26 mouse cellular contexts compared by ENCODE assay signal in genomic region chr13:21250074-21250681, GRCm38 (mm10). TPM values are rescaled to one million over a fixed set of nuclear protein-coding genes. Genes with fewer than 3 reads are reported as not detected.
A peak's percentile ranks its signal among the peaks of the same experiment; 100 is the strongest.
DNase-seq lines count a peak whose midpoint lies in the region; ATAC-seq and TF ChIP-seq lines count a peak whose summit lies in the region.
"Had no signal": no experiment of that assay in that cellular context is flagged by ENCODE, and none has a peak within 500 bp of the region (broad histone marks: within the 10 kb centered on the region; RNA-seq: fewer than 3 reads in every experiment).

No protein-coding gene starts in this region.

- H3K27me3 ChIP-seq in limb, embryonic 11.5 days (ENCODE audit: control insufficient read depth, insufficient read depth, low read length), result no peaks in the 10 kb centered on the region
- 0 out of 2 replicates have a peak, but pooled peaks cover 4% of the 10 kb centered on the region for H3K27me3 ChIP-seq in limb, embryonic 10.5 days (ENCODE audit: low read depth, poor library complexity, severe bottlenecking)
- no peaks in the 10 kb centered on the region for H3K27me3 ChIP-seq in MEL (ENCODE audit: control insufficient read depth in 1 of 2, insufficient read depth in 2 of 2, low read length in 2 of 2)
- peaks cover 10% of the 10 kb centered on the region for H3K27me3 ChIP-seq in embryonic facial prominence, embryonic 10.5 days (replicated peaks; ENCODE audit: low read depth, poor library complexity, severe bottlenecking)
- H3K27me3 ChIP-seq: forebrain, embryonic 15.5 days had no signal

- no peaks in the 10 kb centered on the region for H3K36me3 ChIP-seq in limb, embryonic 11.5 days (ENCODE audit: control insufficient read depth, insufficient read depth, low read length)
- no peaks in the 10 kb centered on the region for H3K36me3 ChIP-seq in limb, embryonic 10.5 days
- H3K36me3 ChIP-seq in MEL (ENCODE audit: control insufficient read depth in 1 of 2, insufficient read depth in 2 of 2, low read length in 2 of 2), result peaks cover 0 to 9% of the 10 kb centered on the region in 2 experiments; a peak in 2 of 4 replicates
- H3K36me3 ChIP-seq in embryonic facial prominence, embryonic 10.5 days (replicated peaks), result no peaks in the 10 kb centered on the region
- H3K36me3 ChIP-seq: forebrain, embryonic 15.5 days; hindbrain, embryonic 15.5 days; liver, embryonic 15.5 days; midbrain, embryonic 10.5 days had no signal

- no peak for TF ChIP-seq POLR2A in MEL (IDR thresholded peaks at IDR 0.05; ENCODE audit: control insufficient read depth in 1 of 2, insufficient read depth in 1 of 2, low read depth in 1 of 2, low read length in 2 of 2, poor library complexity in 1 of 2)

- no peaks in the 10 kb centered on the region for H3K9me3 ChIP-seq in limb, embryonic 11.5 days (ENCODE audit: control insufficient read depth, low read length)
- H3K9me3 ChIP-seq in limb, embryonic 10.5 days (replicated peaks), result no peaks in the 10 kb centered on the region
- no peaks in the 10 kb centered on the region for H3K9me3 ChIP-seq in MEL (replicated peaks; ENCODE audit: insufficient read depth, low read length)
- H3K9me3 ChIP-seq in embryonic facial prominence, embryonic 10.5 days, result no peaks in the 10 kb centered on the region
- H3K9me3 ChIP-seq: forebrain, embryonic 15.5 days; hindbrain, embryonic 15.5 days; liver, embryonic 15.5 days; midbrain, embryonic 10.5 days had no signal

- no peak overlapping the region for H3K4me2 ChIP-seq in limb, embryonic 11.5 days (ENCODE audit: low read depth, severe bottlenecking)
- H3K4me2 ChIP-seq: forebrain, embryonic 15.5 days; hindbrain, embryonic 15.5 days; liver, embryonic 15.5 days had no signal

- peak; percentile 46 for DNase-seq in limb, embryonic 11.5 days (ENCODE audit: low spot score)
- no peak for DNase-seq in limb, embryonic 10.5 days (ENCODE audit: low spot score)
- DNase-seq in MEL (ENCODE audit: low read depth, low spot score), result peak; percentile 91
- DNase-seq in embryonic facial prominence, embryonic 10.5 days (ENCODE audit: low spot score), result peak; percentile 44
- DNase-seq in neural tube, embryonic 10.5 days (ENCODE audit: extremely low spot score, low spot score), result no peak
- no peak for DNase-seq in lung, postnatal 14 days
- no peak for DNase-seq in kidney, adult 11 months
- DNase-seq: adrenal gland, postnatal 25 days; cerebellum, adult 18-20 months; heart, adult 18-20 months; layer of hippocampus, postnatal 36 days; retina, postnatal 1 day; thymus, postnatal 36 days had no signal

- ATAC-seq in limb, embryonic 11.5 days (ENCODE audit: insufficient number of reproducible peaks, low FRiP score, low TSS enrichment, low read depth), result no peak
- ATAC-seq: forebrain, embryonic 15.5 days; intestine, embryonic 16.5 days had no signal

- H3K79me2 ChIP-seq in MEL (ENCODE audit: control insufficient read depth, insufficient read depth, low read length, poor library complexity), result no peaks in the 10 kb centered on the region

- TF ChIP-seq EP300 in MEL (IDR thresholded peaks at IDR 0.05; ENCODE audit: low read depth in 1 of 2, low read length in 2 of 2), result no peak

- no peak for TF ChIP-seq CTCF in MEL (IDR thresholded peaks at IDR 0.05 in 2 of 3, conservative IDR thresholded peaks at IDR 0.05 in 1 of 3; ENCODE audit: control insufficient read depth in 1 of 3, insufficient read depth in 1 of 3, low read depth in 2 of 3, low read length in 3 of 3, poor library complexity in 1 of 3, severe bottlenecking in 1 of 3)

- no peaks in the 10 kb centered on the region; the same call in 1 of the 2 replicates for H3K4me1 ChIP-seq in limb, embryonic 11.5 days (ENCODE audit: control insufficient read depth, insufficient read depth, low read length)
- H3K4me1 ChIP-seq in limb, embryonic 10.5 days, result no peaks in the 10 kb centered on the region
- peaks cover 0 to 10% of the 10 kb centered on the region in 2 experiments; a peak in 2 of 4 replicates for H3K4me1 ChIP-seq in MEL (ENCODE audit: control insufficient read depth in 1 of 2, insufficient read depth in 2 of 2, low read length in 2 of 2)
- peaks cover 7% of the 10 kb centered on the region; the same call in 1 of the 2 replicates for H3K4me1 ChIP-seq in embryonic facial prominence, embryonic 10.5 days

- no peak overlapping the region for H3K9ac ChIP-seq in limb, embryonic 11.5 days (ENCODE audit: low read length)
- peak overlapping the region; percentile 54 for H3K9ac ChIP-seq in MEL (ENCODE audit: control insufficient read depth, low read depth, low read length, poor library complexity, severe bottlenecking)
- H3K9ac ChIP-seq: forebrain, embryonic 15.5 days; hindbrain, embryonic 15.5 days; liver, embryonic 15.5 days had no signal

- H3K4me3 ChIP-seq in limb, embryonic 11.5 days (ENCODE audit: low read depth, low read length), result no peak overlapping the region
- H3K4me3 ChIP-seq in limb, embryonic 10.5 days, result no peak overlapping the region
- H3K4me3 ChIP-seq in MEL (ENCODE audit: control insufficient read depth in 1 of 2, insufficient read depth in 1 of 2, low read depth in 2 of 2, low read length in 2 of 2), result peak overlapping the region; percentile 7 to 48
- H3K4me3 ChIP-seq in embryonic facial prominence, embryonic 10.5 days, result no peak overlapping the region
- H3K4me3 ChIP-seq: forebrain, embryonic 15.5 days; hindbrain, embryonic 15.5 days; liver, embryonic 15.5 days had no signal

- 37% methylated on average over 9 of the region's 9 CpGs for WGBS in limb, embryonic 11.5 days
- 29% methylated on average over 9 of the region's 9 CpGs for WGBS in limb, embryonic 10.5 days
- WGBS in embryonic facial prominence, embryonic 10.5 days, result 25% methylated on average over 9 of the region's 9 CpGs

- no peak overlapping the region for H3K27ac ChIP-seq in limb, embryonic 11.5 days (replicated peaks; ENCODE audit: low read depth, low read length)
- H3K27ac ChIP-seq in limb, embryonic 10.5 days, result no peak overlapping the region
- no peak overlapping the region for H3K27ac ChIP-seq in MEL (ENCODE audit: control insufficient read depth, low read depth, low read length)
- H3K27ac ChIP-seq in embryonic facial prominence, embryonic 10.5 days (replicated peaks), result no peak overlapping the region
- H3K27ac ChIP-seq: forebrain, embryonic 15.5 days; hindbrain, embryonic 15.5 days; liver, embryonic 15.5 days; midbrain, embryonic 10.5 days had no signal

- TF ChIP-seq RAD21 in MEL (IDR thresholded peaks at IDR 0.05; ENCODE audit: low read depth, low read length), result no peak

TF ChIP-seq in MEL, 35 proteins besides CTCF, POLR2A, EP300 and RAD21:
- TF ChIP-seq CHD1 (IDR thresholded peaks at IDR 0.05; ENCODE audit: low read depth, low read length) (no peak), MAFK (IDR thresholded peaks at IDR 0.05; ENCODE audit: borderline replicate concordance, low read depth, low read length) (peak; percentile 67), NRF1 (IDR thresholded peaks at IDR 0.05; ENCODE audit: insufficient read depth, low read depth, low read length, poor library complexity, severe bottlenecking) (no peak), ZC3H11A (IDR thresholded peaks at IDR 0.05; ENCODE audit: low read depth, low read length) (no peak), ZNF384 (IDR thresholded peaks at IDR 0.05; ENCODE audit: low read depth, low read length) (peak; percentile 76), GABPA (IDR thresholded peaks at IDR 0.05; ENCODE audit: low read depth, low read length) (no peak), POLR2AphosphoS5 (IDR thresholded peaks at IDR 0.05; ENCODE audit: borderline replicate concordance, low read depth, low read length) (no peak), SIN3A (IDR thresholded peaks at IDR 0.05; ENCODE audit: low read length) (peak; percentile 59; the same call in 1 of the 2 replicates), RCOR1 (IDR thresholded peaks at IDR 0.05; ENCODE audit: low read depth, low read length) (no peak), USF1 (IDR thresholded peaks at IDR 0.05; ENCODE audit: low read depth, low read length) (no peak), GATA1 (IDR thresholded peaks at IDR 0.05; ENCODE audit: low read depth, low read length) (no peak), MYB (IDR thresholded peaks at IDR 0.05; ENCODE audit: low read depth, low read length) (no peak), UBTF (IDR thresholded peaks at IDR 0.05; ENCODE audit: borderline replicate concordance, insufficient read depth, low read depth, low read length) (no peak), TBP (IDR thresholded peaks at IDR 0.05; ENCODE audit: low read depth, low read length) (peak; percentile 100), MYC (IDR thresholded peaks at IDR 0.05; ENCODE audit: low read depth, low read length) (no peak), E2F4 (IDR thresholded peaks at IDR 0.05; ENCODE audit: borderline replicate concordance, low read depth, low read length) (no peak), MEF2A (IDR thresholded peaks at IDR 0.05; ENCODE audit: extremely low read depth, insufficient replicate concordance, low read depth, low read length, poor library complexity, severe bottlenecking) (no peak), SMC3 (IDR thresholded peaks at IDR 0.05; ENCODE audit: low read depth, low read length) (no peak), TCF12 (IDR thresholded peaks at IDR 0.05; ENCODE audit: low read depth, low read length) (no peak), POLR2AphosphoS2 (IDR thresholded peaks at IDR 0.05; ENCODE audit: low read length) (no peak), MXI1 (IDR thresholded peaks at IDR 0.05; ENCODE audit: low read depth, low read length) (no peak), NELFE (IDR thresholded peaks at IDR 0.05; ENCODE audit: low read depth, low read length) (no peak), MAX (IDR thresholded peaks at IDR 0.05; ENCODE audit: low read length) (no peak), BHLHE40 (IDR thresholded peaks at IDR 0.05; ENCODE audit: borderline replicate concordance, low read depth, low read length) (no peak), ZKSCAN1 (IDR thresholded peaks at IDR 0.05; ENCODE audit: low read depth, low read length) (no peak), CHD2 (IDR thresholded peaks at IDR 0.05; ENCODE audit: low read length) (no peak)

RNA-seq across cellular contexts. Expression of gene Gpx5, which starts 42.4 kb away (rescaled TPM):
- not detected in 2 replicates for polyA plus RNA-seq in limb, embryonic 11.5 days (2014; fragmentation: Nextera tagmentation; extraction: Ambion mirVana)
- not detected in 2 replicates for polyA plus RNA-seq in limb, embryonic 10.5 days (2016; fragmentation: Nextera tagmentation; extraction: Ambion mirVana)
- total RNA-seq in MEL (2012; rRNA removed), result not detected in 2 replicates
- not detected for polyA plus RNA-seq in MEL (2012; ENCODE audit: insufficient read depth in 1 of 2, insufficient read length in 2 of 2, low read depth in 1 of 2, low replicate concordance in 2 of 2, missing spikeins in 1 of 2)
- not detected in 2 replicates for polyA plus RNA-seq in embryonic facial prominence, embryonic 10.5 days (2016; fragmentation: Nextera tagmentation; extraction: Ambion mirVana)
- total RNA-seq: adrenal gland, postnatal 25 days; common myeloid progenitor, adult 5-6 weeks; gastrocnemius, adult 18-20 months; heart, adult 18-20 months; layer of hippocampus, postnatal 36 days; left cerebral cortex, postnatal 25 days had no signal
- polyA plus RNA-seq: C2C12; forebrain, embryonic 15.5 days; heart, postnatal 0 days; hindbrain, embryonic 15.5 days; intestine, embryonic 16.5 days; kidney, embryonic 16.5 days; liver, embryonic 15.5 days; midbrain, embryonic 10.5 days; neural tube, embryonic 14.5 days; testis, adult 2 months had no signal

Comparison
In these comparisons a context has a peak if more than half of its experiments do, and no peak if none do; other contexts are left out.
1. DNase-seq: peak in limb, embryonic 11.5 days (single experiment), MEL (single experiment) and embryonic facial prominence, embryonic 10.5 days (single experiment); none in limb, embryonic 10.5 days (single experiment), neural tube, embryonic 10.5 days (single experiment), lung, postnatal 14 days (single experiment) and kidney, adult 11 months (single experiment).
2. H3K4me3 ChIP-seq: peak in MEL (2 of 2); none in limb, embryonic 11.5 days (single experiment), limb, embryonic 10.5 days (single experiment) and embryonic facial prominence, embryonic 10.5 days (single experiment).